Mouse (Mus musculus) testis, postnatal 14 days (tissue): ENCODE results near the gene Mei4.
A peak's percentile ranks its signal among the peaks of the same experiment; 100 is the strongest.

ENCODE experiments used
- DNase-seq: peaks from one replicate; pipeline ENCODE4 v3.0.0; 2021; ENCODE audit warnings: low spot score

The Mei4 gene

GRCm38 (mm10) chr9:81863181-81863887, at the start of gene Mei4:
Mei4 (plus strand) TSS chr9:81863670.
- peak; percentile 91 for DNase-seq

GRCm38 (mm10) chr9:81819715-81820373, 43.6 kb upstream of the Mei4 start:
- DNase-seq: no peak

GRCm38 (mm10) chr9:81827560-81827959, 35.9 kb upstream of the Mei4 start:
- no peak for DNase-seq

GRCm38 (mm10) chr9:81834056-81834455, 29.4 kb upstream of the Mei4 start:
- no peak for DNase-seq

GRCm38 (mm10) chr9:81858861-81859260, 4.6 kb upstream of the Mei4 start:
- no peak for DNase-seq

GRCm38 (mm10) chr9:81863888-81864234, 391 bp downstream of the Mei4 start:
- no peak for DNase-seq

- no peak for DNase-seq
Measured at GRCm38 (mm10) chr9:81866032-81866431, 2.6 kb downstream of the Mei4 start.

GRCm38 (mm10) chr9:81921456-81921855, 58.0 kb downstream of the Mei4 start:
- no peak for DNase-seq

- no peak for DNase-seq
Measured at GRCm38 (mm10) chr9:81924744-81925143, 61.3 kb downstream of the Mei4 start.

- DNase-seq: no peak
Measured at GRCm38 (mm10) chr9:81940533-81940932, 77.1 kb downstream of the Mei4 start.

- DNase-seq: no peak
Measured at GRCm38 (mm10) chr9:81945624-81946023, 82.2 kb downstream of the Mei4 start.

- DNase-seq: no peak
Measured at GRCm38 (mm10) chr9:81956858-81957257, 93.4 kb downstream of the Mei4 start.

- no peak for DNase-seq
Measured at GRCm38 (mm10) chr9:81957842-81958241, 94.4 kb downstream of the Mei4 start.

GRCm38 (mm10) chr9:81966765-81967164, 103.3 kb downstream of the Mei4 start:
- DNase-seq: no peak

- DNase-seq: no peak
Measured at GRCm38 (mm10) chr9:81968935-81969334, 105.5 kb downstream of the Mei4 start.

- DNase-seq: no peak
Measured at GRCm38 (mm10) chr9:81982461-81982860, 119.0 kb downstream of the Mei4 start.

- no peak for DNase-seq
Measured at GRCm38 (mm10) chr9:82012991-82013390, 149.5 kb downstream of the Mei4 start.

- DNase-seq: no peak
Measured at GRCm38 (mm10) chr9:82042515-82043056, 179.1 kb downstream of the Mei4 start.

GRCm38 (mm10) chr9:82044517-82044916, 181.0 kb downstream of the Mei4 start:
- no peak for DNase-seq

- no peak for DNase-seq
Measured at GRCm38 (mm10) chr9:82073832-82074231, 210.4 kb downstream of the Mei4 start.

GRCm38 (mm10) chr9:82075270-82075669, 211.8 kb downstream of the Mei4 start:
- DNase-seq: no peak

GRCm38 (mm10) chr9:82096409-82096808, 232.9 kb downstream of the Mei4 start:
- no peak for DNase-seq

- DNase-seq: no peak
Measured at GRCm38 (mm10) chr9:82114865-82115264, 251.4 kb downstream of the Mei4 start.

- DNase-seq: no peak
Measured at GRCm38 (mm10) chr9:82136119-82136518, 272.6 kb downstream of the Mei4 start.
